In the genomic region with DNA sequence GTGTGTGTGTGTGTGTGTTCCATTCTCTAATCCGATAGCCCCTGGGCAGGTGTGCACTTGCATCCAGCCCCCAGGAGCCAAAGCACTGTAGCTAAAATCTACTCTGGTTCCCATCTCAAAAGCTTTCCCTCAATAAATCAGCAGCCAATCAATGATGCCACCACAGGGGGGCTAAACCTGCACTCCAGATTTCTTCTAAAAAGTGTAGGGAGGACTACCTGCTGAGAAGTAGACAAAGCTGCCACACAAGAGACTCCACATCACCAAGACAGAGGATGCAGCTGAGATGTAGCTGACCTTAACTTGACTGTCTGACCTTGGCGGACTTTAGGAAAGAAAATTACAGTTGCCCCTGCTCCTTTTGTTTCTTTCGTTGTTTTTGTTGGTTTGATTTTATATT, we compare ENCODE assay signal across 35 mouse cellular contexts.
"Had no signal": no experiment of that assay in that cellular context is flagged by ENCODE, and none has a peak within 500 bp of the region (broad histone marks: within the 10 kb centered on the region; RNA-seq: fewer than 3 reads in every experiment).

No protein-coding gene starts in this region.

- H3K4me3 ChIP-seq: heart, embryonic 10.5 days; heart, embryonic 12.5 days; heart, embryonic 13.5 days; heart, embryonic 15.5 days; hindbrain, embryonic 10.5 days; hindbrain, embryonic 12.5 days; hindbrain, embryonic 13.5 days; hindbrain, embryonic 15.5 days; intestine, embryonic 15.5 days; kidney, embryonic 15.5 days; layer of hippocampus, adult 2 months; left cerebral cortex, adult 2 months had no signal

- H3K27ac ChIP-seq: heart, embryonic 10.5 days; heart, embryonic 13.5 days; heart, embryonic 15.5 days; hindbrain, embryonic 10.5 days; hindbrain, embryonic 12.5 days; hindbrain, embryonic 13.5 days; hindbrain, embryonic 14.5 days; hindbrain, embryonic 15.5 days; hindbrain, postnatal 0 days; intestine, embryonic 15.5 days; kidney, embryonic 15.5 days; kidney, postnatal 0 days; layer of hippocampus, adult 2 months; left cerebral cortex, adult 2 months had no signal

- H3K9ac ChIP-seq: heart, embryonic 12.5 days; heart, embryonic 13.5 days; heart, embryonic 15.5 days; hindbrain, embryonic 12.5 days; hindbrain, embryonic 13.5 days; hindbrain, embryonic 14.5 days; hindbrain, embryonic 15.5 days; intestine, embryonic 15.5 days; kidney, embryonic 15.5 days had no signal

- H3K9me3 ChIP-seq: heart, embryonic 10.5 days; heart, embryonic 12.5 days; heart, embryonic 13.5 days; heart, embryonic 15.5 days; hindbrain, embryonic 10.5 days; hindbrain, embryonic 12.5 days; hindbrain, embryonic 13.5 days; hindbrain, embryonic 15.5 days; intestine, embryonic 15.5 days; kidney, embryonic 15.5 days had no signal

- H3K27me3 ChIP-seq: heart, embryonic 13.5 days; heart, embryonic 15.5 days; hindbrain, embryonic 15.5 days; intestine, embryonic 15.5 days; kidney, embryonic 15.5 days had no signal

- H3K4me1 ChIP-seq: intestine, embryonic 15.5 days had no signal

- H3K4me2 ChIP-seq: heart, embryonic 11.5 days; heart, embryonic 12.5 days; heart, embryonic 13.5 days; heart, embryonic 15.5 days; hindbrain, embryonic 12.5 days; hindbrain, embryonic 13.5 days; hindbrain, embryonic 14.5 days; hindbrain, embryonic 15.5 days; intestine, embryonic 15.5 days; kidney, embryonic 15.5 days had no signal

- DNase-seq: heart, postnatal 10 days; heart, postnatal 14 days; heart, postnatal 36 days; kidney, adult 11 months; kidney, adult 18-20 months; kidney, adult 2 months; kidney, adult 8-10 months; kidney, adult 9 months; kidney, postnatal 10 days; kidney, postnatal 14 days; kidney, postnatal 25 days; kidney, postnatal 36 days; kidney, postnatal 4 days; layer of hippocampus, adult 9-11 months; layer of hippocampus, postnatal 36 days had no signal

- H3K36me3 ChIP-seq: heart, embryonic 10.5 days; heart, embryonic 12.5 days; heart, embryonic 13.5 days; heart, embryonic 15.5 days; hindbrain, embryonic 10.5 days; hindbrain, embryonic 12.5 days; hindbrain, embryonic 13.5 days; hindbrain, embryonic 15.5 days; intestine, embryonic 15.5 days; kidney, embryonic 15.5 days had no signal

- ATAC-seq: hindbrain, embryonic 16.5 days; hindbrain, postnatal 0 days; inflammation-experienced regulatory T-cells, adult 6 months; intestine, embryonic 15.5 days; intestine, embryonic 16.5 days; intestine, postnatal 0 days had no signal
